Mouse (Mus musculus) small intestine, adult 2 months (tissue): ENCODE data around the gene Myog. TPM values are rescaled to one million over a fixed set of nuclear protein-coding genes. Genes with fewer than 3 reads are reported as not detected.

Experiments used
- H3K27ac ChIP-seq: fragments of 200-500 bp; 2 replicates; pipeline ENCODE4 v1.5.1; 2012; ENCODE audit warnings: low read depth, low read length, control low read depth, inconsistent platforms; ENCODE audit not compliant: insufficient read depth
- H3K27me3 ChIP-seq: fragments of 200-500 bp; 2 replicates; pipeline ENCODE4 v1.6.1; 2012; ENCODE audit warnings: mild to moderate bottlenecking, moderate library complexity, low read length, inconsistent platforms; ENCODE audit not compliant: control insufficient read depth, insufficient read depth
- H3K36me3 ChIP-seq: fragments of 200-500 bp; 2 replicates; pipeline ENCODE4 v1.6.1; 2012; ENCODE audit warnings: mild to moderate bottlenecking, low read length, control low read depth, inconsistent platforms; ENCODE audit not compliant: control insufficient read depth, insufficient read depth
- H3K4me1 ChIP-seq: fragments of 200-500 bp; 2 replicates; pipeline ENCODE4 v1.6.1; 2012; ENCODE audit warnings: low read length, inconsistent platforms, mixed read lengths; ENCODE audit not compliant: control insufficient read depth, insufficient read depth, insufficient read length
- H3K4me3 ChIP-seq: fragments of 200-500 bp; 2 replicates; pipeline ENCODE4 v1.5.1; 2012; ENCODE audit warnings: low read depth, mild to moderate bottlenecking, control low read depth, inconsistent platforms, low read length, moderate library complexity
- CTCF ChIP-seq: fragments of 200-500 bp; IDR thresholded peaks from 2 replicates; pipeline ENCODE4 v1.5.1; 2012; ENCODE audit warnings: low read depth, mild to moderate bottlenecking, control low read depth, inconsistent platforms, low read length, moderate library complexity, mixed read lengths; ENCODE audit not compliant: insufficient replicate concordance, insufficient read length; ENCODE audit errors: extremely low read depth
- POLR2A ChIP-seq: fragments of 200-500 bp; IDR thresholded peaks from 2 replicates; pipeline ENCODE4 v1.6.1; 2012; ENCODE audit warnings: low read depth, mild to moderate bottlenecking, control low read depth, inconsistent platforms, low read length, moderate library complexity
- WGBS: fragments of 180-500 bp; shearing (Covaris S2); methylation state at CpG from one replicate; pipeline ENCODE4 v1.1.7; 2018; 5-methylcytosine and 5-hydroxymethylcytosine counted together
- polyA plus RNA-seq: library from polyadenylated mRNA; depleted of rRNA; stranded (reverse); fragments of >200 nt; gene quantifications from 2 replicates; pipeline ENCODE4 v1.2.3, GENCODE M21; 2012

Myog gene
- polyA plus RNA-seq, 1 experiment: not detected

GRCm38 (mm10) chr1:134320691-134321301 is 31.0 kb downstream of the Myog start:
- no peaks in the 10 kb centered on the region for H3K36me3 ChIP-seq
- no peak overlapping the region for H3K4me3 ChIP-seq
- 70% methylated on average over 14 of the region's 14 CpGs for WGBS
- H3K27ac ChIP-seq: no peak overlapping the region
- TF ChIP-seq POLR2A (no peak), CTCF (no peak)
- no peaks in the 10 kb centered on the region for H3K4me1 ChIP-seq
- no peaks in the 10 kb centered on the region for H3K27me3 ChIP-seq

- Histone ChIP-seq H3K36me3 (no peaks in the 10 kb centered on the region), H3K4me1 (peaks cover 10% of the 10 kb centered on the region), H3K4me3 (no peak overlapping the region), H3K27ac (no peak overlapping the region), H3K27me3 (no peaks in the 10 kb centered on the region)
- no peak for TF ChIP-seq POLR2A
- no peak for TF ChIP-seq CTCF
- 75% methylated on average over 6 of the region's 6 CpGs for WGBS
Observed at GRCm38 (mm10) chr1:134322591-134322990, 32.8 kb downstream of the Myog start.

GRCm38 (mm10) chr1:134326841-134327346 is 37.1 kb downstream of the Myog start:
- H3K4me3 ChIP-seq: no peak overlapping the region
- WGBS: 79% methylated on average over 12 of the region's 12 CpGs

GRCm38 (mm10) chr1:134331879-134332635 is 42.3 kb downstream of the Myog start:
- Histone ChIP-seq H3K27me3 (no peaks in the 10 kb centered on the region), H3K36me3 (no peaks in the 10 kb centered on the region), H3K27ac (no peak overlapping the region), H3K4me3 (no peak overlapping the region), H3K4me1 (peaks cover 3% of the 10 kb centered on the region)
- no peak for TF ChIP-seq POLR2A
- TF ChIP-seq CTCF: peak; percentile 59; the same call in 1 of the 2 replicates
- 37% methylated on average over 20 of the region's 20 CpGs for WGBS

More at GRCm38 (mm10) chr1:134326841-134327346, 37.1 kb downstream of the Myog start:
- H3K4me1 ChIP-seq: peaks cover 10% of the 10 kb centered on the region
- TF ChIP-seq CTCF (no peak), POLR2A (no peak)
- no peaks in the 10 kb centered on the region for H3K27me3 ChIP-seq
- H3K27ac ChIP-seq: no peak overlapping the region
- H3K36me3 ChIP-seq: no peaks in the 10 kb centered on the region

GRCm38 (mm10) chr1:134332770-134333271 is 43.0 kb downstream of the Myog start, which contains the start of gene Ppfia4:
TSS of gene Ppfia4 (minus strand) at chr1:134332928.
- H3K36me3 ChIP-seq: no peaks in the 10 kb centered on the region
- no peak within 1 kb of the TSS for H3K27ac ChIP-seq
- WGBS: 42% methylated on average over 12 of the region's 13 CpGs
- peaks cover 2% of the 10 kb centered on the region; the same call in 1 of the 2 replicates for H3K4me1 ChIP-seq
- H3K4me3 ChIP-seq: no peak within 1 kb of the TSS
- TF ChIP-seq CTCF (no peak), POLR2A (no peak)
- no peaks in the 10 kb centered on the region for H3K27me3 ChIP-seq

- Histone ChIP-seq H3K27me3 (no peaks in the 10 kb centered on the region), H3K27ac (no peak overlapping the region), H3K36me3 (no peaks in the 10 kb centered on the region), H3K4me1 (peaks cover 2% of the 10 kb centered on the region; the same call in 1 of the 2 replicates), H3K4me3 (no peak overlapping the region)
- TF ChIP-seq CTCF: no peak
- no peak for TF ChIP-seq POLR2A
- WGBS: 84% methylated on average over 10 of the region's 10 CpGs
Observed at GRCm38 (mm10) chr1:134333371-134334110, 43.8 kb downstream of the Myog start.
